Mouse (Mus musculus): ENCODE measurements around the gene Ptpn14. TPM values are rescaled to one million over a fixed set of nuclear protein-coding genes. Genes with fewer than 3 reads are reported as not detected.
A peak's percentile ranks its signal among the peaks of the same experiment; 100 is the strongest.

Ptpn14 gene
- total RNA-seq, 2 experiments from 2014 or later, result 34.4 to 35.2 TPM

DNA sequence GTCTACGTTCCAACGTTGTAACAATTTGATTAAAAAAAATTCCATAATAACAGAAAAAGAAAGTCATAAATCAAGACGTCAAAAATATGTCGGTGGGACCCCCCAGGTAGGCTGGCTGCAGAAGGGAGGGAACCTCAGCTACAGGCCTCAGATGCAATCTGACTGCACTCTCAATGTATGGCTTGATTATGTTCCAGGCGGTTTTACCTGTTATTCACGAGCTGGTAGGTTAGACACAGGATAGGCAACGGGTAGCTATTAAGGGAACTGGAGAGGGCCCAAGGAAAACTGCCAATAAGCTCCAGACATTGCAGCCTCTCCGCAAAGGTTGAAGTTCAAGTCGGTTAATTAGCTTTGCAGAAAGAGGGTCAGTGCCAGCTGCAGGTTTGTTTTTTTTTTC is 194.7 kb downstream of the Ptpn14 start:
- DNase-seq, result peak in 1 of 2 experiments; percentile 62
- intact Hi-C loops (cut with DNase I), result loop anchor here (10.0 kb wide), 1 partner anchor 898 kb away; no protein-coding TSS in a partner anchor

DNA sequence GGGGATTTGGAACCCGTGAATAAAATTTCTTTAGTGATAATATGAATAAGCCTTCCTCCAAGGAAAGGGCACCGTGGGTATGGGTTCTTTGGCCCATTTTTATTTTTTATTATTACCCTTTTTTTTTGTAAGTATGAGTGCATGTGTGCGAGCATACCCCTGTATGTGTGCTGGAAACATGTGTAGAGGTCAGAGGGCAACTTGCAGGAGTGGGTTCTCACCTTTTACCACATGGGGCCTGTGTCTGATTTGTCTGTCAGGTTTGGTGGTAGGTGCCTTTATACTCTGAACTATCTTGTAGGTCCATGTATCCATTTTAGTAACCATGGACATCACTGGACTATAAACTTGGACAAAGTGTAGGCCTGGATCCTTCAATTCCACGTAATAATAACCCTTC is 195.1 kb downstream of the Ptpn14 start:
- no peak for DNase-seq
- intact Hi-C loops (cut with DNase I), result loop anchor here (10.0 kb wide), 1 partner anchor 898 kb away; no protein-coding TSS in a partner anchor

DNA sequence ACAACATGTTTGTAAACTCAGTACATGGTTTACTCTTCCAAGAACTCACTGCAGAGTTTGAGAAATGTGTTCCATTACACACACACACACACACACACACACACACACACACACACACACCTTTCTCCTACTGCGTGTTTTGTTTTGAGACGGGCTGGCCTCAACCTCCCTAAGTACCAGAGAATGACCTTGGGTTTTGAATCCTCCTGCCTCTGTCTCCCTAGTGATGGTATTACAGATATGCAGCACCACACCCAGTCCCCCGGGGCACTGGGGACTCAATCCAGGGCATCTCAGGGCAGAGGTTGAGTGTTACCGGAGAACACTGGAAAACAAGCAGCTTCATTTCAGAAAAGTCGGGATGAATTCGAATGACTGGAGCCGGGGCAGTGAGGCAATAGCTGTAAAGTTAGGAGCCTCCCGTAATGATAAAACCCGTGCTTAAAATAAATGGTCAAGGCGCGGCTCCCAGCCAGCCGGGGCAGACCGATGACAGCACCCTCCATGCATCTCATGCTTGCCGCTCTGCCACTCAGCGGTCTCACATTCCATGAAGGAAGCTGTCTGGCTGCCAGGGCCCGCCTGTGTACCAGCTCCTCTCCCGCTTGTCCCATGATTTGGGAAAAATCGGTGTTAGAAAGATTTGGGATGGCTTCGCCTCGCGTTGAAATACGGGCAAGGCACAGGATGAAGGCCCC is 196.0 kb downstream of the Ptpn14 start:
- DNase-seq, result peak; percentile 86 to 90
- intact Hi-C loops (cut with DNase I), result loop anchor here (2.0 to 10.0 kb wide), 2 partner anchors 37 to 899 kb away; no protein-coding TSS in a partner anchor

DNA sequence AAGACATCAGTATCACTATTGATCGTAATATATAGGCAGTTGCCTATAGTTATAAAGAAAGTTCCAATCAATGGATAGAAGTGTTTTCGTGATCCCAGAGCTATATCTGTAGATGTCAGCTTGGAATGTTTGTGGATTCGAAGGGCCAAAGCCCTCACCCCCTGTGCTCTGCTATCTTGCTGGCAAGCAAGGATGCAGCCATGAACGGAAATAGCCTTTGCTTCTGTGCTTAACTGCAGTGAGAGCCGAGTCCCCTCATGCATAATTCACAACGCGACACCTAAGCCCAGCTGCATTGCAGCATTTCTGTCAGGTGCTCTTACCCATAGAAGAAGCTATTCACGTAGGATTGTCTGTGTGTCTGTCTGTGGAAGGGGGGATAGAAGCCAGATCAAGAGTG is 198.2 kb downstream of the Ptpn14 start:
- peak in 1 of 2 experiments; percentile 48 for DNase-seq
- intact Hi-C loops (cut with DNase I), result loop anchor here (5.0 to 10.0 kb wide), 2 partner anchors 249 to 901 kb away; no protein-coding TSS in a partner anchor

Other genes starting within 250 kb of the Ptpn14 start
- 10 to 100 TPM; 18.0 to 20.2 TPM for gene Cenpf, start 40.2 kb upstream of the Ptpn14 start, total RNA-seq (2021)
- 100 to 1,000 TPM; 166 to 180 TPM for gene Smyd2, start 194.1 kb downstream of the Ptpn14 start, total RNA-seq (2021)

All from heart, postnatal 10 days (tissue).